Mouse (Mus musculus): ENCODE measurements around the gene Btg1. TPM values are rescaled to one million over a fixed set of nuclear protein-coding genes. Genes with fewer than 3 reads are reported as not detected.

Btg1 gene
- total RNA-seq, 2 experiments from 2014 or later: 44.9 to 52.5 TPM

GRCm38 (mm10) chr10:96609356-96610345, 7.2 kb upstream of the Btg1 start:
- intact Hi-C loops (cut with DNase I): loop anchor here (5.0 kb wide), 1 partner anchor 277 kb away; no protein-coding TSS in a partner anchor
- no peak for DNase-seq (ENCODE audit: low spot score)

- DNase-seq (ENCODE audit: low spot score): no peak
- intact Hi-C loops (cut with DNase I): loop anchor here (2.0 kb wide), 1 partner anchor 401 kb away; no protein-coding TSS in a partner anchor
Measured at GRCm38 (mm10) chr10:96616001-96616708, 651 bp upstream of the Btg1 start.

DNA sequence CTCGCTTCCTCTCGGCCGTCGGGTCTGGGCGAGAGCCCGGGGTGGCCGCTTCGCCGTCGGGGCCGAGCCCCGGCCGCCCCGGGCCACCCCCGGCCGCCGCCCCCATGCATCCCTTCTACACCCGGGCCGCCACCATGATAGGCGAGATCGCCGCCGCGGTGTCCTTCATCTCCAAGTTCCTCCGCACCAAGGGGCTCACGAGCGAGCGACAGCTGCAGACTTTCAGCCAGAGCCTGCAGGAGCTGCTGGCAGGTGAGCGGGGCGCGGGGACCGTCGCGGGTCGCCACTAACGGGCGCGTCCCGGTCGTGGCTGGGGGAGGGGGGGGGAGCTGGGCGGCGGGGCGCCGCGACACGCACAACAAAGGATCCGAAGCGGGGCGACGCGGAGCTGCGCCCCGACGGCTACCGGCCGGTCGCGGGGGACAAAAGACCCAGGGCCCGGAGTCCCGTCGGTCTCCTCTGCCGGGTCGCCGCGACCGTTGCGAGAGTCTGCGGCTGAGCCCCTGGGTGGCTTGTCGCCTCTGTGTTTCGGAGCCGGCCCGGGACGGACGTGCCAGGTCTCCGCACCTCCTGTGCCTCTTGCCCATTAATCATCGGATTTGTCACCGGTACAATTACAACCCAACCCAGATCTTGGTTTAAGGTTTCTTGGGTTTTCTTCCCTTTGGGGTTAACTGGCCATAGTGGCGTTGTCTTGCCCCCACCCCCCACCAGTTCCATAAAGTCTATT, 580 bp downstream of the Btg1 start:
- no peak for DNase-seq (ENCODE audit: low spot score)
- intact Hi-C loops (cut with DNase I): loop anchor here (1.0 to 2.0 kb wide), 2 partner anchors 94 to 403 kb away; no protein-coding TSS in a partner anchor

DNA sequence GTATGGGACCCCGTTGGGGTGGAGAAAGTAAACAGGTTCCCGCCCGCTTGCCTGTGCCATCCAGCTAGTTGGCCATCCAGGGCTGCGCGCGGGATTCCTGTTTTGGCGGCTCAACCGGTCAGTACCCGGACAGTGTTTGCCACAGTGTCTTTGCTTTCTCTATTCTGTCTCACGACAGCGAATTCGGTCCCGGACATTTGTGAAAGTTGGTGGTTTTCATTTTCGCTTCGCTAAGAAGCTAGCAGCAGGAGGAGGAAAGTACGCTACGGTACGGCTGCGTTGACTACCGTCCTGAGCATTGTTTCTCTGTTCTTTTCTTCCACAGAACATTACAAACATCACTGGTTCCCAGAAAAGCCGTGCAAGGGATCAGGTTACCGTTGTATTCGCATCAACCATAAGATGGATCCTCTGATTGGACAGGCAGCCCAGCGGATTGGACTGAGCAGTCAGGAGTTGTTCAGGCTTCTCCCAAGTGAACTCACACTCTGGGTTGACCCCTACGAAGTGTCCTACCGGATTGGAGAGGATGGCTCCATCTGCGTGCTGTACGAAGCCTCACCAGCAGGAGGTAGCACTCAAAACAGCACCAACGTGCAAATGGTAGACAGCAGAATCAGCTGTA, 1.3 kb downstream of the Btg1 start:
- intact Hi-C loops (cut with DNase I): loop anchor here (1.0 to 2.0 kb wide), 3 partner anchors 93 to 403 kb away; no protein-coding TSS in a partner anchor
- DNase-seq (ENCODE audit: low spot score): peak; percentile 67

- intact Hi-C loops (cut with DNase I): loop anchor here (2.0 to 5.0 kb wide), 4 partner anchors 132 to 692 kb away; no protein-coding TSS in a partner anchor
- no peak for DNase-seq (ENCODE audit: low spot score)
Measured at GRCm38 (mm10) chr10:96619951-96620889, 3.4 kb downstream of the Btg1 start.

- intact Hi-C loops (cut with DNase I): loop anchor here (5.0 kb wide), 3 partner anchors 131 to 691 kb away; no protein-coding TSS in a partner anchor
- DNase-seq (ENCODE audit: low spot score): no peak
Measured at GRCm38 (mm10) chr10:96620890-96621271, 4.1 kb downstream of the Btg1 start.

DNA sequence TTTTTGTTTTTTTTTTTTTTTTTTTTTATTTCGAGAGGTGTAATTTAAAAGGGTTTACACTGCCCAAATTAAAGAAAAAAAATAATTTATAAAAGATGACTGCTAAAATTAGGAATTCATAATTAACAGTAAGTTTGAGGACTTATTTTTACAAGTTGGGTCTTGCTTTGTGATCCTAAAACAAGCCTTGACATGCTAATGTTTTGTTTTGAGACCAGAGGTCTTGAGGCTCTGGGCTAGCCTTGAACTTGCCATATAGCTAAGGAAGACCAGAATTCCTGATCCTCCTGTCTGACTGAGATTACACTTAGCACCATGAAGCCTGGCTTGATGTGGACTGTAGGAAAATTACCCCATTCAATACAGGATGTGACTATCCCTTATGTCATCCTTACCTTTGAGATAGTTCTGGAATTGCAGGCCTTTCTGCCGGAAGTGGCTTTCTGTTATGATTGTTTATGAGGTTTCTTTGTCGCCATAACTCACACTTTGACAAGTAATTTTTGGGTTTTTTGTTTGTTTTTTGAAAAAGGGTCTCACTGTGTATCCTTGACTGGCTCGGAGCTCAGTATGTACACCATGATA, 4.6 kb downstream of the Btg1 start:
- intact Hi-C loops (cut with DNase I): loop anchor here (5.0 kb wide), 3 partner anchors 131 to 691 kb away; no protein-coding TSS in a partner anchor
- no peak for DNase-seq (ENCODE audit: low spot score)

- intact Hi-C loops (cut with DNase I): loop anchor here (5.0 kb wide), 3 partner anchors 130 to 690 kb away; no protein-coding TSS in a partner anchor
- DNase-seq (ENCODE audit: low spot score): no peak
Measured at GRCm38 (mm10) chr10:96621980-96622645, 5.3 kb downstream of the Btg1 start.

- no peak for DNase-seq (ENCODE audit: low spot score)
- intact Hi-C loops (cut with DNase I): loop anchor here (5.0 kb wide), 3 partner anchors 129 to 689 kb away; no protein-coding TSS in a partner anchor
Measured at GRCm38 (mm10) chr10:96622761-96623632, 6.2 kb downstream of the Btg1 start.

- DNase-seq (ENCODE audit: low spot score): no peak
- intact Hi-C loops (cut with DNase I): loop anchor here (5.0 kb wide), 3 partner anchors 129 to 689 kb away; no protein-coding TSS in a partner anchor
Measured at GRCm38 (mm10) chr10:96623633-96624195, 6.9 kb downstream of the Btg1 start.

DNA sequence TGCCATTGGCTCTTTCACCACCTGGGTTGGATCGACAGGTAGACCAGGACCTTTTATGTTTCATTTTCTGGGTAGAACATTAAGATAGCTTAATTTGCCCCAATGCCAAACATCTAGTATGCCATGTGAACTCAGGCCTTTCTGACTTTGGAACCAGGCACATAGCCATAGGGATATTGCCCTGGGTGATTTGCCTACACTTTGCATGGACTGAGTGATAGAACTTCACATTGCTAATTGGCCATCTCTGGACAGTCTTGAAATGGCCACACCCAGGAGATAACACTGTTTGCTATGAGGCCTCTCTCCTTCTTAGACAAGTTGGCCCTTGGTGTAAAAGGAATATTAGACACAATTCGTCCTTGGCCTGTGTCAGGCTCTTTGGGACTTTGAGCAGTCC, 7.6 kb downstream of the Btg1 start:
- no peak for DNase-seq (ENCODE audit: low spot score)
- intact Hi-C loops (cut with DNase I): loop anchor here (5.0 kb wide), 3 partner anchors 128 to 688 kb away; no protein-coding TSS in a partner anchor

DNA sequence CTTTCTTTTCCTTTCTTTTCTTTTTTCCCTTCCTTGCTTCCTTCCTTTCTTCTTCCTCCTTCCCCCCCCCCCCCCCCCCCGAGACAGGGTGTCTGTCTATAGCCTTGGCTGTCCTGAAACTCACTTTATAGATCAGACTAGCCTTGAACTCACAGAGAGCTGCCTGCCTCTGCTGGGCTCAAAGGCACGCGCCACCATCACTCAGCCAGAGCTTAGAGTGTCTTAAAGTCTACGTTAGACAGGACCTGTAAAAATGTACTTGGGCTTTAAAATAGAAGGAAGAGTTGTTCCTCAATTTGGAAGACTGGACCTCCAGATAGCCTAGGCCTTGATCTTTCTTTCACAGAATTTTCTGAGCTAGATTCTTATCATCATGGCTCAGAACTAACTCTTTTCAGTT, 8.3 kb downstream of the Btg1 start:
- intact Hi-C loops (cut with DNase I): no loop called here
- DNase-seq (ENCODE audit: low spot score): no peak

DNA sequence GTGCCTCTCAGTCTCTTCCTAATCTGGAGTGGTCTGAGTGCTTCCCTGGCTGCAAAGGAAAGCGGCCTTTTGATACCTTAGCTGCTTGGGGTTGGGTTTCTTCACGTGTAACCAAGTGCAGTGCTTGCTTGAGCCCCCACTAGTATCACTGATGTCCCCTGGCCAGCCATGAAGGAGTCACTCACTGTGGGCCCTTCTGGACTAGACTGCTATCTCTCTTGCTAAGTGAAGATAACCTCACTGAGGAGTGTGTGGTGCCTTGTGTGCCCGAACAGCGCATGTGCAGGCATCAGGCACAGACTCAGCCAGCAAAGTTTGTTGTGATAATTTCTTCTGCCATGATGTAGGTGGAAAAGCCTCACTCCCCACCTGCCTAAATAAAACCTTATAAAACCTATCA, 8.9 kb downstream of the Btg1 start:
- intact Hi-C loops (cut with DNase I): no loop called here
- no peak for DNase-seq (ENCODE audit: low spot score)

DNA sequence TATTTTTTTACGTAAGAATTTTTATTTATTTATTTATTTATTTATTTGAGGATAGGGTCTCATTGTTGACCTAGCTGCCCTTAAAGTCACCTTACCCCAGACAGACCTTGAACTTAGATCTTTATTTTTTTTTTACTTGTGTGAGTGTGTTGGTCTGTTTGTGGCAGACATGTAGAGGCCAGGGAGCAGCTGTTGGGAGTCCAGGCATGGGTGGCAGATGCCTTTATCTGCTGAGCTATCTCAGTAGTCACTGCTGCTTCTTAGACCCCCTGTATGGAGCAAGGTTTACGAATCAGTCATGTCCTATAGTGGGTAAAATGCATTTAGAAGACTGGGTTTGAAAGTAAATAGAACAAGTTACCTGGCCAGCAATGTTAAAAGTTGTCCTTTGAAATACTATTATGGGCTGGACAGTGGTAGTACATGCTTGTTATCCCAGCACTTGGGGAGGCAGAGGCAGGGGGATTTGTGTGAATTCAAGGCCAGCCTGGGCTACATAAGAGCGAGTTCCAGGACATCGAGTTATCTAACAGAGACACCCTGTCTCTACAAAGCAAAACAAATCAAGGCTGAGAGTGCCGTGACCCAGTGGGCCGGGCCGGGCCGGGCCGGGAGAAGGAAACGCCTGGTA, 9.4 kb downstream of the Btg1 start:
- intact Hi-C loops (cut with DNase I): no loop called here

GRCm38 (mm10) chr10:96627332-96627731, 10.5 kb downstream of the Btg1 start:
- intact Hi-C loops (cut with DNase I): no loop called here

More for the DNA sequence above, 9.4 kb downstream of the Btg1 start:
- no peak for DNase-seq (ENCODE audit: low spot score)

More at GRCm38 (mm10) chr10:96627332-96627731, 10.5 kb downstream of the Btg1 start:
- DNase-seq (ENCODE audit: low spot score): no peak
